Mouse (Mus musculus) bone marrow macrophage, adult 2 months (primary cell): Measurements from ENCODE around the gene Cul5.

ENCODE experiments used
- CTCF ChIP-seq: IDR thresholded peaks from 2 replicates; pipeline ENCODE4 v1.5.1; 2012; ENCODE audit warnings: low read depth, mild to moderate bottlenecking, low read length, moderate library complexity
- POLR2A ChIP-seq: IDR thresholded peaks from 2 replicates; pipeline ENCODE4 v1.6.1; 2012; ENCODE audit warnings: mild to moderate bottlenecking, low read depth, low read length, borderline replicate concordance

GRCm38 (mm10) chr9:53570662-53571061 lies 99.2 kb downstream of the Cul5 start:
- no peak for TF ChIP-seq CTCF
- TF ChIP-seq POLR2A = no peak
